Mouse (Mus musculus) layer of hippocampus, postnatal 36 days (tissue): ENCODE data around the gene Samd4b. TPM values are rescaled to one million over a fixed set of nuclear protein-coding genes. Genes with fewer than 3 reads are reported as not detected.

Experiments used
- DNase-seq, 2 experiments: peaks; one replicate each; pipeline ENCODE4 v3.0.0; 2022
- total RNA-seq, 2 experiments: library from RNA; stranded (reverse); gene quantifications; 2 replicates each; pipeline ENCODE4 v1.2.3; 2021

Samd4b gene
- total RNA-seq, 2 experiments from 2014 or later, result 66.4 to 79.4 TPM

DNA sequence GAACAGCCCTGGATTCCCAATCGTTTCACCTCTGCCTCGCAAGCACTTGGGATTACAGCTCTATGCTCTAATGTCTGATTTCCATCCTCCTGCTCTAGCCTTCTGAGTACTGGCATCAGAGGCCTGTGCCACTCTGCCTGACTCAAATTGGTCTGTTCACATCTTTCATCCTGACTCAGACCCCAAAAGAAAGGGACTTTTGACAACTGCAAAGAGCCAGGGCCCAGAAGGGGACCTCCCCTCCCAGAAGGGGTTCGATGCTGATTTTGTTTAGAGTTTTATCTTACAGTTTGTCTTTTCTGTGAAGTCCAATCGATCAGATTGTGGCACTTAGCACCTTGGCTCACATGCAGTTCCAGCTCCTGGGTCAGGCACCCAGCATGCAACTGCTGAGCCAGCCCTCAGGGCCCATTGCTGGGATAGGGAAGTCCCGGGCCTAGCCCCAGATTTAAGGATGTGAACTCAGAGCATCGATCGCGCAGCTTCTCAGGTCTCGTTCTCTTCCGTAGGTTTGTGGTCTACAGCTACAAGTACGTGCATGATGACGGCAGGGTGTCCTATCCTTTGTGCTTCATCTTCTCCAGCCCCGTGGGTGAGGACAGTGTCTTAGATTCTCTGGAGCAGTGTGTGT lies 153.5 kb downstream of the Samd4b start:
- DNase-seq, result no peak

GRCm38 (mm10) chr7:28442688-28443087 lies 155.3 kb downstream of the Samd4b start:
- DNase-seq, result no peak

DNA sequence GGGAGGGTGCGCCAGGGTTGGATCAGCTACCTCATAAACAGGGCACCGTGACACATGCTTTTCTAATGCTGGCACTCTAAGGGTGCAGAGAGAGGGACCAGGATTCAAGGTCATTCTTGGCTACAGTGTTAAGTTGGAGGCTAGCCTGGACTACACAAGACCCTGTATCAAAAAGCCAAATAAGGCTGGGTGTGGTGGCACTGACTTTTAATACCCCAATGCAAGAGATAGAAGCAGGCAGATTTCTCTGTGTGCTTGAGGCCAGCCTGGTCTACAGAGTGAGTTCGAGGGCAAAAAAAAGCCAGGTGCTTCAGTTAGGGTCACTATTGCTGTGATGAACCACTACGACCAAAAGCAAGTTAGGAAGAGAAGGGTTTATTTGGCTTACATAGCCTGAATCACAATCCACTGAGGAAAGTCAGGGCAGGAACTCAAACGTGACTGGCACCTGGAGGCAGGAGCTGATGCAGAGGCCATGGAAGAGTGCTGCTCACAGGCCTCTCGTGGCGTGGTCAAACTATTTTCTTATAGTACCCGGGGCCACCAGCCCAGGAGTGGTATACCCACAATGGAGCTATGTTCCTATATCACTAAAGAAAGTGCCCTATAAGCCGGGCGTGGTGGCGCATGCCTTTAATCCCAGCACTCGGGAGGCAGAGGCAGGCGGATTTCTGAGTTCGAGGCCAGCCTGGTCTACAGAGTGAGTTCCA lies 156.0 kb downstream of the Samd4b start:
- no peak for DNase-seq

GRCm38 (mm10) chr7:28440739-28441138 lies 157.2 kb downstream of the Samd4b start:
- DNase-seq, result no peak

DNA sequence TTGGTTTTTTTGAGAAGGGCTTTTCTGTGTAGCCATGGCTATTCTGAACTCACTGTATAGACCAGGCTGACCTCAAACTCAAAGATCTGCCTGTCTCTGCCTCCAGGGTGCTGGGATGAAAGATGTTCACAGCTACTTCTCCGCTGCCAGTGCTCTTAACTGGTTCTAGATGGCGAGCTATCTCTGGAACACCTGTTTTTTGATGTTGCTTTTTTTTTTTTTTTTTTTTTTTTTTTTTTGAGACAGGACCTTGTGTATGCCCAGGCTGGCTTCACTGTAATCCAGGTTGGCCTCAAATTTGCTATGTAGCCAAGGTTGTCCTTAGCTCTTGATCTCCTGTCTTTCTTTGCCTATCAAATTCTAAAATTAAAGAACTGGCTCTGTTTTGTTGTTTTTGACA lies 159.2 kb downstream of the Samd4b start:
- no peak for DNase-seq

DNA sequence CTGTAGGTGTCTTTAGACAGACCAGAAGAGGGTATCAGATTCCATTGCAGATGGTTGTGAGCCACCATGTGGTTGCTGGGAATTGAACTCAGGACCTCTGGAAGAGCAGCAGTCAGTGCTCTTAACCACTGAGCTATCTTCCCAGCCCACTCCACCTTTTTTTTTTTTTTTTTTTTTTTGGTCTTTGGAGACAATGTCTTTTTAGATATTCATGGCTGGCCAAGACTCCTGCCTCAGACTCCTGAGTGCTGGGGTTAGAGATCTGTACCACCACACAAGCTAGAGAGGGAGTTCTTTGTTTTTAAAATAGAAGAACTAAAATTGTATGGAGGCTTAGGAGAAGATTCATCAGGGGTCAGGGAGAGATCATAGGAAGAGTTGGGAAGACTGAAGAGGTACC lies 160.0 kb downstream of the Samd4b start:
- DNase-seq, result no peak

GRCm38 (mm10) chr7:28436932-28437570 lies 160.9 kb downstream of the Samd4b start, which contains the start of gene Gmfg:
Gene Gmfg, plus strand, starts transcription at chr7:28437447.
- DNase-seq, result peak; percentile 64 to 76

GRCm38 (mm10) chr7:28436271-28436904 lies 161.6 kb downstream of the Samd4b start:
- peak; percentile 100 for DNase-seq

DNA sequence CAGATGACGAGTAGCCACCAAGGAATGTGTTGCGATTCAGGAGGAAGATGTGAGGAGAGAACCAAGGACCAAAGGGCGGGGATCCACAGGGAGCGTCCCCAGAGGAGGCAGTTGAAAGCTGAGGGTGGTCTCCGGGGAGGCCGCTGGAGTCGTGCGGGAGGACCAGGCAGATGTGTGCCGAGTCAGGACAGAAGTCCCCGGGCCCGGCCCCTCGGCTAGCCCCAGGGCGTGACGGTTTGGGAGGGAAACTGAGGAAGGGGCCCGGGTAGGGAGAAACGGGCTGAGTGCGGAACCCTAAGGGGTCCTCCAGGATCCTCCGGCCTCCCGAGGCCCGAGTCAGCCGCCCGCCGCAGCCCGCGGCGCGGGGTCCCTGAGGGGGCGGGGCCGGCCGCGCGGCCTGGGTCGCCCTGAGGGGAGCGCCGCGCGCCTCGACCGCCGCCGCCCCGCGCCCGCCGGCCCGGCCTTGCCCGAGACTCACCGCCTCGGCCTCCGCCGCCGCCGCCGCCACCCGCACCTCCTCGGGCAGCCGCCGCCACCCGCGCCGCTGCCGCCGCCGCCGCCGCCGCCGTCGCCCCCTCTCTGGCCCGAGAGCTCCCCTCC lies 162.2 kb downstream of the Samd4b start:
- no peak for DNase-seq

DNA sequence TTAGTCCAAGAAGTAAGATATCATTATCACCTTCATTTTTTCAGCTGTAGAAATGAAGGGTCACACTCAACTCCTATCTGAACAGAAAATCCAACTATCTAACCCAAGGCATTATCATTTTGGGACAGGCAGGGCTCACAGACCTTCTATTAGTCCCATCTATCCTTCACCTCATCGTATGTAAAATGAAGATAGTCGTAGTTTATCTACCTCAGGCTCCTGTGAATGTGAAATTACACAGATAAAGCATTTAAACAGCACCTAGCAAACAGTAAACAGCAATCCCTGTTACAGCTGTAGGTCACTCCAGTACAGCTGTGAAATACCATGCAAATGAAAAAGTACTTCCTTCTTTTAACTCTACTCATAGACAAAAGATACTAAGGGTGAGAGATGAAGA lies 165.7 kb downstream of the Samd4b start:
- no peak for DNase-seq

DNA sequence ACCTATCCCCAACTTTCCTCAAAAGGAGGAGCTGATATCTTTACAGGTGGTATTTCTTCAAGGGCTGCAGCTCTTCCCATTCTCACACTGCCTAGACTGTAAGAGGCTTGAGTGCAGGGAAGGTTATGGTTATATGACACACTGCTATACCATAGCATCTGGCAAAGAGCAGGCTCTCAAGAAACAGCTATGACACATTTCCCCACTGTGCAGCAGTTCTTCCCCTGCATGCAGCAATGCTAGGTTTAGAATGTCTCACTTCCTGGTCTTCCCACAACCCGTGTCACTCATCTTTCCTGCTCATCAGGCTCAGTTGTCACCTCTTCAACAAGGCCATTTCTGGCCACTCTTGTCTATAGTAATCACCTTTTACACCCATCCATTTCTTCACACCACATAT lies 167.4 kb downstream of the Samd4b start:
- DNase-seq, result no peak

GRCm38 (mm10) chr7:28427738-28428137 lies 170.2 kb downstream of the Samd4b start:
- DNase-seq, result no peak

DNA sequence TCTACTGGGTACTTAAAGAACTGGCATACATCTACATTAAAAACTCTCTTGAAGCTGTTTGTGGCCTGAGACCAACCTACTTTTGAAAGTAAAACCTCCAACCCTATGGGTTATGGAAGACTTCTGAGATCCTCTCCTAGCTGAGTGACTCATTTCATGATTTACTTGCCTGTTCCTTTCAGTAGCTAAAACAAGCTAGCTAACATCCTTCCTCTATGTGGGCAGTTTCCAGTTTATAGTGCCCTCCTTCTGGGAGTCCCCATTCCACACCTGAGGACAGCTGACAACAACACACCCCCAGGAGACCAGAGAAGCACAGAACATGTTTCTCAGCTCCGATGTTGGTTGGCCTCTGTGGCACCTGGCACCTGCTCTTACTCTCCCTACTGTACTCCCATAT lies 174.9 kb downstream of the Samd4b start:
- no peak for DNase-seq

DNA sequence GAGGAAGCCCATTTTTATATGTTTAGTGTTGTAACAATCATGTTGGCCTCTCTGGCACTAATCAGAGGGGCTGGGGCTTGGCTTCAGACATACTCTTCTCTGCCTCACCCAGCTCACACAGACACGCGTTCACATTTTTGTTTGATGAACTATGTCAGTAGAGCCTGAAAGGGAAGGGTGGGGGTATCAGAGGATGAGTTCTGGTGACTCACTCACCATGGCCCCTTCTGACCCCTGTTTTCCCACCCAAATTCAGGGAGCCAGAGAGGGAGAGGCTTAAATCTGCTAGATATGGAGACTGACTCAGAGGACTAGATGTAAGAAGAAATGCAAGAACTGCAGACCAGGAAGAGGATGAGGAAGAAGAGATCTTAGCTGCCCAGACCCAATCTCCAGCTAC lies 178.5 kb downstream of the Samd4b start:
- no peak for DNase-seq

- DNase-seq, result peak in 1 of 2 experiments; percentile 31
These were observed 179.8 kb downstream of the Samd4b start for GRCm38 (mm10) chr7:28418096-28418670.

- DNase-seq, result no peak
These were observed 180.6 kb downstream of the Samd4b start for GRCm38 (mm10) chr7:28417368-28417767.

GRCm38 (mm10) chr7:28412826-28413225 lies 185.1 kb downstream of the Samd4b start:
- DNase-seq, result no peak

DNA sequence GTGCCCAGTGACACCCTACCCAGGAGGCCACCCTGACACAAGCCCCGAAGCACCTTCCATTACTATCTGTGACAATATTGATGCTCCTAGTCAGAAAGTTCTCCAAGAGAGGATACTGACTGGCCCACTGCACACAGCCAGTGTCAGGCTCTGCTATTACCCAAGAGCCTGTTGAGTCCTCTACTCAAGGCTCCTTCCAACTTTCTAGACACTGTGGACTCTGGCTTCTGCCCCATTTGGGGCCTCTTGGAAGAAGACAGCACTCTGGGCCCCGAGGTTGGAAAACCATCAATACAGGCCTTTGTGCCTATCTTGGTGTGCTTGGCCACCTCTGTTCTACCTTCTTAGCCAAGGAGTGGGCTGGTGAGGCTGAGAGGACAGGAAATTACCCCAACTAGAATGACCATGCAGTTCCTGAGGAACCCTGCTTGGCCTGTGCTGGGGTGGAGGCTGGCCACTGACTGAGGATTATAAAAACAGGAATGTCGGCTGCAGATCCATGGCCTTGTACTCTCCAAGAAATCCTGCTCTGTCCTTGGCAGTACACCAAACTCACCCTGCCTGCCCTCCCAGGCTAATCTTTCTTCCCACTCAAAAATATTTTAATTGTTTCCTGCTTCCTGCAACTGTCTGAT lies 187.0 kb downstream of the Samd4b start:
- DNase-seq, result no peak

- no peak for DNase-seq
These were observed 196.0 kb downstream of the Samd4b start for GRCm38 (mm10) chr7:28401942-28402341.

GRCm38 (mm10) chr7:28401030-28401429 lies 196.9 kb downstream of the Samd4b start:
- DNase-seq, result no peak

DNA sequence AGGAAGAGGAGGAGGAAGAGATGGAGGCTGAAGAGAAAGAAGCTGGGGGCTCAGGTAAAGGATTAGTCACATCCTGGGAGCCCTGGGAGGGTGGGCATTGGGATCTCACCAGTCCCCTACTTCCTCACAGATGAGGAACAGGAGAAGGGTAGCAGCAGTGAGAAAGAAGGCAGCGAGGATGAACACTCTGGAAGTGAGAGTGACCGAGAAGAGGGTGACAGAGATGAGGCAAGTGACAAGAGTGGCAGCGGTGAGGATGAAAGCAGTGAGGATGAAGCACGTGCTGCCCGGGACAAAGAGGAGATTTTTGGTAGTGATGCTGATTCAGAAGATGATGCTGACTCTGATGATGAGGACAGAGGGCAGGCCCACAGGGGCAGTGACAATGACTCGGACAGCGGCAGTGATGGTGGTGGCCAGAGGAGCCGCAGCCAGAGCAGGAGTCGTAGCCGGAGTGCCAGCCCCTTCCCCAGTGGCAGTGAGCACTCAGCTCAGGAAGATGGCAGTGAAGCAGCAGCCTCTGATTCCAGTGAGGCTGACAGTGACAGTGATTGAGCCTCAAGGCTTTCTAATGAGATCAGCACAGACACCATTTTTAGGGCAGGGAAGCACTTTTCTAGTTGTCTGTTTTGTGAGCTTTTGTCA lies 199.1 kb downstream of the Samd4b start:
- DNase-seq, result no peak
